8 mouse cellular contexts compared by ENCODE assay signal in the genomic region with DNA sequence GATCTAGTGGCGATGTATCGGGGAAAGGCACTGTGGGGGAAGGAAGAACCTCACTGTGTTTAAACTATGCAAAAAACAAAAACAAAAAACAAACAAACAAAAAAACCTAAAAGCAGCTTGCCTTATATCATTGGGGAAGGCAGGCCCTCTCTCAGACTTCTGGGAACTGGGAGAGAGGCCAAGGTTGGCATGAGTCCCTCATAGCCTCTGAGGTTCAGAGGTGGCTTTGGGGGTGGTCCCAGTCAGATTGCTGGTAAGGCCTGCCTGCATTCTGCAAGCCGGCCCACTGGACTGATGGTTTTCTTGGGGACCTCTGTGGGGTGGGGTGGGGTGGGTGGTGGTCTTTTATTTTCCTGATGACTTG. TPM values are rescaled to one million over a fixed set of nuclear protein-coding genes. Genes with fewer than 3 reads are reported as not detected.
A peak's percentile ranks its signal among the peaks of the same experiment; 100 is the strongest.
DNase-seq lines count a peak whose midpoint lies in the region; ATAC-seq and TF ChIP-seq lines count a peak whose summit lies in the region.

No protein-coding gene starts in this region.

- WGBS in heart, embryonic 14.5 days = 70% methylated on average over 3 of the region's 3 CpGs
- 40% methylated on average over 3 of the region's 3 CpGs for WGBS in forebrain, embryonic 13.5 days
- 29% methylated on average over 3 of the region's 3 CpGs for WGBS in liver, embryonic 13.5 days (ENCODE audit: insufficient replicate concordance)

- H3K9ac ChIP-seq in heart, embryonic 14.5 days (ENCODE audit: low read length) = no peak overlapping the region
- peak overlapping the region; percentile 29; the same call in 1 of the 2 replicates for H3K9ac ChIP-seq in ES-Bruce4 (ENCODE audit: low read depth, poor library complexity, severe bottlenecking)
- H3K9ac ChIP-seq in forebrain, embryonic 13.5 days = peak overlapping the region; percentile 60
- H3K9ac ChIP-seq in liver, embryonic 13.5 days = peak overlapping the region; percentile 79

- no peak for ATAC-seq in heart, embryonic 14.5 days (ENCODE audit: insufficient number of reproducible peaks, insufficient read depth, low FRiP score, low read depth)
- ATAC-seq in forebrain, embryonic 13.5 days = no peak
- no peak for ATAC-seq in liver, embryonic 13.5 days (ENCODE audit: low read depth)

- peak overlapping the region; percentile 56 for H3K4me2 ChIP-seq in heart, embryonic 14.5 days (ENCODE audit: low read length)
- peak overlapping the region; percentile 61 for H3K4me2 ChIP-seq in forebrain, embryonic 13.5 days
- H3K4me2 ChIP-seq in liver, embryonic 13.5 days = peak overlapping the region; percentile 88

- peaks cover 37% of the 10 kb centered on the region for H3K36me3 ChIP-seq in heart, embryonic 14.5 days (ENCODE audit: control insufficient read depth, insufficient read depth, low read length)
- H3K36me3 ChIP-seq in ES-Bruce4 (ENCODE audit: control insufficient read depth, insufficient read depth, low read length, poor library complexity, severe bottlenecking) = no peaks in the 10 kb centered on the region
- H3K36me3 ChIP-seq in forebrain, embryonic 13.5 days (ENCODE audit: poor library complexity, severe bottlenecking) = peaks cover 20% of the 10 kb centered on the region
- peaks cover 31% of the 10 kb centered on the region for H3K36me3 ChIP-seq in liver, embryonic 13.5 days

- DNase-seq in heart, adult 11 months = no peak
- no peak for DNase-seq in liver, embryonic 13.5 days
- no peak for DNase-seq in frontal cortex, postnatal 14 days (ENCODE audit: low spot score in 2 of 2)
- no peak for DNase-seq in cerebellum, adult 8-10 months
- DNase-seq in urinary bladder, postnatal 4 days (ENCODE audit: low spot score in 2 of 2) = no peak

- no peak for TF ChIP-seq CTCF in ES-Bruce4 (IDR thresholded peaks at IDR 0.05; ENCODE audit: low read depth, low read length)

- H3K9me3 ChIP-seq in heart, embryonic 14.5 days (ENCODE audit: control insufficient read depth, low read length) = 0 out of 2 replicates have a peak, but pooled peaks cover 5% of the 10 kb centered on the region
- no peaks in the 10 kb centered on the region for H3K9me3 ChIP-seq in ES-Bruce4 (replicated peaks; ENCODE audit: control insufficient read depth, insufficient read depth, low read length, poor library complexity, severe bottlenecking)
- peaks cover 6% of the 10 kb centered on the region; the same call in 1 of the 2 replicates for H3K9me3 ChIP-seq in forebrain, embryonic 13.5 days (replicated peaks)
- no peaks in the 10 kb centered on the region for H3K9me3 ChIP-seq in liver, embryonic 13.5 days (replicated peaks)

- H3K27me3 ChIP-seq in heart, embryonic 14.5 days (ENCODE audit: control insufficient read depth, insufficient read depth, low read length) = no peaks in the 10 kb centered on the region
- no peaks in the 10 kb centered on the region for H3K27me3 ChIP-seq in ES-Bruce4 (ENCODE audit: control insufficient read depth, insufficient read depth, low read length, poor library complexity, severe bottlenecking)
- H3K27me3 ChIP-seq in forebrain, embryonic 13.5 days = no peaks in the 10 kb centered on the region
- H3K27me3 ChIP-seq in liver, embryonic 13.5 days = no peaks in the 10 kb centered on the region

- no peak for TF ChIP-seq POLR2A in ES-Bruce4 (IDR thresholded peaks at IDR 0.05; ENCODE audit: insufficient read depth, low read length)

- peak overlapping the region; percentile 18 to 46; a peak in 1 of 4 replicates for H3K27ac ChIP-seq in heart, embryonic 14.5 days (replicated peaks in 1 of 2; ENCODE audit: control insufficient read depth in 1 of 2, insufficient read depth in 1 of 2, low read depth in 2 of 2, low read length in 2 of 2)
- H3K27ac ChIP-seq in ES-Bruce4 (ENCODE audit: insufficient read depth, low read length) = 0 out of 2 replicates have a peak overlapping the region, but pooled peaks have one; percentile 28
- H3K27ac ChIP-seq in forebrain, embryonic 13.5 days = peak overlapping the region; percentile 7; the same call in 1 of the 2 replicates
- peak overlapping the region; percentile 62 for H3K27ac ChIP-seq in liver, embryonic 13.5 days

- H3K4me3 ChIP-seq in heart, embryonic 14.5 days (ENCODE audit: control insufficient read depth in 1 of 2, insufficient read depth in 1 of 2, low read depth in 1 of 2, low read length in 2 of 2) = peak overlapping the region; percentile 27 to 39; a peak in 3 of 4 replicates
- peak overlapping the region; percentile 15; the same call in 1 of the 2 replicates for H3K4me3 ChIP-seq in ES-Bruce4 (ENCODE audit: low read depth, low read length)
- H3K4me3 ChIP-seq in forebrain, embryonic 13.5 days = peak overlapping the region; percentile 44
- peak overlapping the region; percentile 70 for H3K4me3 ChIP-seq in liver, embryonic 13.5 days (replicated peaks)

- no peak for TF ChIP-seq EP300 in ES-Bruce4 (IDR thresholded peaks at IDR 0.05; ENCODE audit: insufficient read depth, low read depth, low read length)

- H3K4me1 ChIP-seq in heart, embryonic 14.5 days (ENCODE audit: control insufficient read depth in 2 of 2, insufficient read depth in 2 of 2, low read length in 2 of 2) = peaks cover 6 to 8% of the 10 kb centered on the region in 2 experiments; a peak in 3 of 4 replicates
- H3K4me1 ChIP-seq in ES-Bruce4 (ENCODE audit: control insufficient read depth, insufficient read depth, low read length) = peaks cover 1% of the 10 kb centered on the region
- peaks cover 15% of the 10 kb centered on the region for H3K4me1 ChIP-seq in forebrain, embryonic 13.5 days
- H3K4me1 ChIP-seq in liver, embryonic 13.5 days (replicated peaks) = peaks cover 31% of the 10 kb centered on the region

RNA-seq across cellular contexts. Expression of a gene that starts 5.7 kb away (rescaled TPM):
- polyA plus RNA-seq in heart, embryonic 14.5 days (2014; fragmentation: Nextera tagmentation; extraction: Ambion mirVana) = 13.0 and 13.4 TPM in 2 replicates
- 30.9 and 32.3 TPM in 2 replicates for polyA plus RNA-seq in ES-Bruce4 (2011; ENCODE audit: insufficient read depth, insufficient read length, low read depth, missing spikeins)
- polyA plus RNA-seq in forebrain, embryonic 13.5 days (2015; fragmentation: Nextera tagmentation; extraction: Ambion mirVana) = 20.9 and 21.1 TPM in 2 replicates
- 50.2 and 57.3 TPM in 2 replicates for polyA plus RNA-seq in liver, embryonic 13.5 days (2015; fragmentation: Nextera tagmentation; extraction: Ambion mirVana)

RNA-seq across cellular contexts. Expression of a gene that starts 14.0 kb away (rescaled TPM):
- not detected in 2 replicates for polyA plus RNA-seq in heart, embryonic 14.5 days (2014; fragmentation: Nextera tagmentation; extraction: Ambion mirVana)
- polyA plus RNA-seq in ES-Bruce4 (2011; ENCODE audit: insufficient read depth, insufficient read length, low read depth, missing spikeins) = 0.21 TPM in 1 of 2 replicates, not detected in the other
- polyA plus RNA-seq in forebrain, embryonic 13.5 days (2015; fragmentation: Nextera tagmentation; extraction: Ambion mirVana) = not detected in 2 replicates
- not detected in 2 replicates for polyA plus RNA-seq in liver, embryonic 13.5 days (2015; fragmentation: Nextera tagmentation; extraction: Ambion mirVana)

RNA-seq across cellular contexts. Expression of a gene that starts 36.4 kb away (rescaled TPM):
- polyA plus RNA-seq in heart, embryonic 14.5 days (2014; fragmentation: Nextera tagmentation; extraction: Ambion mirVana) = not detected in 2 replicates
- not detected in 2 replicates for polyA plus RNA-seq in ES-Bruce4 (2011; ENCODE audit: insufficient read depth, insufficient read length, low read depth, missing spikeins)
- polyA plus RNA-seq in forebrain, embryonic 13.5 days (2015; fragmentation: Nextera tagmentation; extraction: Ambion mirVana) = not detected in 2 replicates
- polyA plus RNA-seq in liver, embryonic 13.5 days (2015; fragmentation: Nextera tagmentation; extraction: Ambion mirVana) = not detected in 2 replicates

Comparison
In these comparisons a context has a peak if more than half of its experiments do, and no peak if none do; other contexts are left out.
1. H3K27ac ChIP-seq: peak in every context shown above with its lines; median percentile 62 in liver, embryonic 13.5 days; 32 in heart, embryonic 14.5 days; 28 in ES-Bruce4; 7 in forebrain, embryonic 13.5 days.
2. H3K4me3 ChIP-seq: peak in every context shown above with its lines; median percentile 70 in liver, embryonic 13.5 days; 44 in forebrain, embryonic 13.5 days; 33 in heart, embryonic 14.5 days; 15 in ES-Bruce4.